Mouse (Mus musculus) central nervous system, embryonic 14 days (tissue): ENCODE measurements around the gene Gm49380. TPM values are rescaled to one million over a fixed set of nuclear protein-coding genes. Genes with fewer than 3 reads are reported as not detected.

Experiments
- polyA plus RNA-seq: library from polyadenylated mRNA; depleted of rRNA; stranded (reverse); fragments of >200 nt; gene quantifications from 2 replicates; pipeline ENCODE4 v1.2.3, GENCODE M21; 2012; rRNA removed

Gm49380 gene
- 0.16 and 0.32 TPM in 2 replicates for polyA plus RNA-seq

DNA sequence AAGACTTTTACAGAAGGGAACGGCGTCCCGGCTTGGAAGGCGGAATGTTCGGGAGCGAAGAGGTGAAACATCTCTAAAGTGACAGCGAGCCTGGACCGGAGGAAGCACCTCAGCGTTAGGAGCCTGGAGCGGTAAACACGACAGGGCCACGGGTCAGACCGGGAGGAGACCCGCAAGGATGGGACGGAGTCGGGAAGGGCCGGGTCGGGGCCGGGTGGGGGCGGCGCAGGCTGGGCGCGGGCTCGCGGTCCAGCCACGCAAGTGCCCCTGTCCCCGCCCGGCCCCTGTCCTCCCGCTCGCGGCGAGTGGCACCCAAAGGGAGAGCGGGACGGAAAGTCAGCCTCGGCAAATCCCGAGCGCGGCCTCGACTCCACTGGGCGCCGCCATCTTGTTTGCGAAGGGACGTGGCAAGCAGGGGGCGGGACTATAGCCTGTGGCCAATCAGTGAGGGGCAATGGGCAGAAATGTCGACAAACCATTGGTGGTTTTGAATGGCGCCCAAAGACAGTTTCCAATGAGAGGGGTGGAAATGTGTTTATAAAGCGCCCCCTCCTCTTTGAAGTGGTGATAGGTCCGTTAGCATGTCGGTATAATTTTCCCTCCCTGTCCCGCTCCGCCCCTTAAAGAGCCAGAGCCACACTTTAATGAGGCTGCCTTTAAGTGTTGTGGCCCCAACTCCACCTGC, at the start of gene Gm49380, which contains the start of gene Rnf26:
Gene Gm49380, minus strand, starts transcription at position 396 of the 685 bp plus-strand sequence.
Gene Rnf26, minus strand, starts transcription at position 413 of the 685 bp plus-strand sequence.

DNA sequence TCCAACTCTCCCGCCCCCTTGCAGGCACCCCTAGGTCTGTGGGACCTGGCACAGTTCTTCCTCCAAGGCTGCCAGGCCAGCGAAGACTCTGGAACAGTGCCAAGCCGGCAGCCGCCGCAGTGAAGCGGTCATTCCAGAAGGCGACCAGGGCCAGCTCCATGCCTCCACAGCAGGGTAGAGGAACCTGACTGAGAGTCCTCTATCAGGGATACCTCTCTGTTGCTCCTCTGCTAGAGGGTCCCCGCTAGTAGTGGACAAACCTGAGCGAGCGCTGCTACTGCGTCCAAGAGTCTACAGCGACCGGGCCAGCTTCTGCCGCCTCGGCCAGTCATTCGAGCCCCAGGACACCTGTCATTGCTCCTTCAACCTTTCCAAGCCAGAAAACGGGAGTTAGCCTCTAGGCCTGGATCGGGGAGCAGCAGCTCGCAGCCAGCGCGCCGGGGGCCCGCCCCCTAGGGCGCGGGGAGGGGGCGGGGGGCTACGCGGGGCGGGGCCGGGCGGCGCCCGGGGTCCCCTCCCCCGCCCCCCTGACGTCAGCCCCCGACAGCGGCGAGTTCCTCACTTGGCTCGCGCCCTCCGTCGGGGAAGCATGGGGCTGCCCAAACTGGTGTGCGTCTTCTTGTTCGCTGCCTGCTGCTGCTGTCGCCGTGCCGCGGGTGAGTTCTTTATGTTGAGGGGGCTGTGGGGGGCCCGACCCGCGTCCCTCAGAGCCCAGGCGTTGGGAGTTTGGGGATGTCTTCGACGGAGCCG, 21.0 kb upstream of the Gm49380 start, which contains the start of gene Mcam:
Gene Mcam, plus strand, starts transcription at position 369 of the 750 bp plus-strand sequence.

DNA sequence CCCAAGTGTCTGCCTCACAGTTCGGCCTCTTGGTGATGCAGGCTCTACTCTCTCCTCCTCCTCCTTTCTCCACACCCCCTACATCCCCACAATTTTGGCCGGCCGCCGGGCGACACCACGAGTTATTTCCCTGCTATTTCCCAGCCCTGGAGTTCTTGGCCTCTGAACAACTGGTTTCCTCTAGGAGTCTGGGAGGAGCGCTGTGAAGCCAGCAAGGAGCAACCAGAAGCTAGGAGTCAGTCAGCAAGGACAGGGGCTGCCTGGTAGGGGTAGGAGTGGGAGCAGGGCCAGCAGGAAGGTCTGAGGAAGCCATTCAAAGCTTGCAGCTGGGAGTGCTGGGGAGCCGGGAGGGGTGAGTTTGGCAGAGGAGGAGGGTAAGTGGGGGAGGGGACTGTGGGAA, 6.2 kb downstream of the Gm49380 start, which contains the start of gene C1qtnf5:
Gene C1qtnf5, plus strand, starts transcription at position 136 of the 400 bp plus-strand sequence.

DNA sequence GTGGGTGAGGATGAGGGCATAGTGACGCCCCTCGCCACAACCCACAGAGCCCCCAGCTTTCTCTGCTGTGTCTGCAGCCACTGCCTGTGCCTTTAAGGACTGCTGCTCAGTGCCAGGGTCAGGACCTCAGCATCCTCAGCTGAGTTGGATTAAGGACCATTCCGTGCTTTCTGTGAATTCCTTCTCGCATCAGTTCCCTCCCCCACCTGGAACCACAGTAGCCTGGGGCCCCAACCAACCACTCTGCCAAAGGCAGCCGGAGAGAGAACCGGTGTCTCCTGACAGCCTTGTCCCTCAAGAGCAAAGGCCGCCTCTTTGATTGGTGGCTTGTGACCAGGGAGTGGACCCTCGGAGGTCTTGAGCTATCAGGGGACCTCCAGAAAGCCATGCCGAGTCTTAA, 11.8 kb downstream of the Gm49380 start, which contains the start of gene Mfrp:
Gene Mfrp, plus strand, starts transcription at position 240 of the 400 bp plus-strand sequence.

DNA sequence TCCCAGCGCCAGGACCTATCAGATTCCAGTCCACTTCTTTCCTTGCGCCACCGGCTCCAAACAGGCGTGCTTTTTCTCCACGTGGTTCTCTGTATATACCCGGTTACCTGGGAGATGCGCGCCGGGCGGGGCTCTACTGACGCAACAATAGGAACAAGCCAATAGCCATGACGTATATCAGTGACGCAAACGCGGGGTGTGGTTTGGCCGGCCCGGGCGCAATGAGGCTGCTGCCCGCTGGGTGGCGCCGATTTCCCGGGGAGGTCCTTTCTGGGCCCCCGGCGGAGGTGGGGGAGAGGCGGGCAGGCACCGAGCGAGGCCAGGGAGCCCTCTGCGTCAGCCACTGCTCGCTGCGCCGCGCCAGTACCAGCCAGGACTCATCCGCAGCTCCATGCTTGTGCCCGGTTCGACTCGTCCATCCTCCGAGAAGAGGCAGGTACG, 46.5 kb downstream of the Gm49380 start, which contains the start of gene Usp2:
Gene Usp2, plus strand, starts transcription at position 237 of the 441 bp plus-strand sequence.

DNA sequence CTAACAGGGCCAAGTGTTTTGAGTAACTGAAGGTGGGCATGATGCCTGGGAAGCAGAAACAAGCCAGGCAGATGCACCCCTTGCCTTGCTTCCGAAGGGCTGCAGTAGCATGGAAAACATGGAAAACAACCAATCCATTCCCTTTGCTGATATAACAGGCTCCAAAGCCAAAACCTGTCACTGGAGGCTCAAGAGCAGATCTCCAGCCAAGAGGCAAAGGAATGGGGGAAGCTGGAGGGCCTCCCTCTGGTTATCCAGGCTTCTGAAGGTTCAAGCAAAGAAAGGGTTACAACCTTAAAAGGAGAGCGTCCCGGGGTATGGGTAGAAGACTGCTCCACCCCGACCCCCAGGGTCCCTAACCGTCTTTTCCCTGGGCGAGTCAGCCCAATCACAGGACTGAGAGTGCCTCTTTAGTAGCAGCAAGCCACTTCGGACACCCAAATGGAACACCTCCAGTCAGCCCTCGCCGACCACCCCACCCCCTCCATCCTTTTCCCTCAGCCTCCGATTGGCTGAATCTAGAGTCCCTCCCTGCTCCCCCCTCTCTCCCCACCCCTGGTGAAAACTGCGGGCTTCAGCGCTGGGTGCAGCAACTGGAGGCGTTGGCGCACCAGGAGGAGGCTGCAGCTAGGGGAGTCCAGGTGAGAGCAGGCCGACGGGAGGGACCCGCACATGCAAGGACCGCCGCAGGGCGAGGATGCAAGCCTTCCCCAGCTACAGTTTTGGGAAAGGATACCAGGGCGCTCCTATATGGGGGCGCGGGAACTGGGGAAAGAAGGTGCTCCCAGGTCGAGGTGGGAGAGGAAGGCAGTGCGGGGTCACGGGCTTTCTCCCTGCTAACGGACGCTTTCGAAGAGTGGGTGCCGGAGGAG, 70.2 kb downstream of the Gm49380 start, which contains the start of gene Thy1:
Gene Thy1, plus strand, starts transcription at position 549 of the 872 bp plus-strand sequence.

Other genes with a start within 250 kb of the Gm49380 start
- gene Thy1, start 70.1 kb downstream of the Gm49380 start, polyA plus RNA-seq: 8.2 and 13.4 TPM in 2 replicates
- 1.8 and 2.7 TPM in 2 replicates for gene Usp2, start 46.5 kb downstream of the Gm49380 start, polyA plus RNA-seq
- gene Mfrp, start 11.8 kb downstream of the Gm49380 start, polyA plus RNA-seq: 1.3 and 1.9 TPM in 2 replicates
- gene C1qtnf5, start 6.3 kb downstream of the Gm49380 start, polyA plus RNA-seq: 4.3 and 5.5 TPM in 2 replicates
- 30.0 and 33.0 TPM in 2 replicates for gene Rnf26, start within 50 bp of the Gm49380 start, polyA plus RNA-seq
- gene Mcam, start 21.0 kb upstream of the Gm49380 start, polyA plus RNA-seq: 29.7 and 40.4 TPM in 2 replicates
- 22.4 and 23.4 TPM in 2 replicates for gene Cbl, start 120.5 kb upstream of the Gm49380 start, polyA plus RNA-seq
- 0.07 and 0.13 TPM in 2 replicates for gene Ccdc153, start 127.2 kb upstream of the Gm49380 start, polyA plus RNA-seq
- gene Pdzd3, start 138.0 kb upstream of the Gm49380 start, polyA plus RNA-seq: 0.74 and 0.75 TPM in 2 replicates
- gene Nlrx1, start 155.1 kb upstream of the Gm49380 start, polyA plus RNA-seq: 4.3 and 4.6 TPM in 2 replicates
- gene Abcg4, start 175.1 kb upstream of the Gm49380 start, polyA plus RNA-seq: 52.4 and 58.7 TPM in 2 replicates
- gene Hinfp, start 192.2 kb upstream of the Gm49380 start, polyA plus RNA-seq: 43.3 and 49.9 TPM in 2 replicates
- gene C2cd2l, start 206.8 kb upstream of the Gm49380 start, polyA plus RNA-seq: 47.2 and 53.2 TPM in 2 replicates
- gene Dpagt1, start 212.5 kb upstream of the Gm49380 start, polyA plus RNA-seq: 38.7 and 39.4 TPM in 2 replicates
- 197 and 236 TPM in 2 replicates for gene H2afx, start 221.2 kb upstream of the Gm49380 start, polyA plus RNA-seq
- 50.4 and 50.6 TPM in 2 replicates for gene Hmbs, start 230.7 kb upstream of the Gm49380 start, polyA plus RNA-seq
- gene Vps11, start 248.2 kb upstream of the Gm49380 start, polyA plus RNA-seq: 36.0 and 37.5 TPM in 2 replicates